Mouse (Mus musculus) ES-E14 (cell line): ENCODE measurements at regions not wholly inside any gene's neighbourhood (a gene's known extent, or its start where the extent isn't known, plus 50 kb on each side); places are given as distances from the start of the nearest gene placed in this dataset.
A peak's percentile ranks its signal among the peaks of the same experiment; 100 is the strongest.

Experiments used
- DNase-seq: peaks from one replicate; pipeline ENCODE4 v3.0.0-alpha.2; 2013; ENCODE audit warnings: low read depth, low spot score
- H3K27ac ChIP-seq: 2 replicates; pipeline ENCODE4 v1.5.1; 2012; ENCODE audit warnings: low read depth, mild to moderate bottlenecking, low read length, moderate library complexity, mixed read lengths; ENCODE audit not compliant: poor library complexity, insufficient read depth, severe bottlenecking
- H3K36me3 ChIP-seq: 2 replicates; pipeline ENCODE4 v1.6.1; 2012; ENCODE audit warnings: mild to moderate bottlenecking, low read length, moderate library complexity, mixed read lengths; ENCODE audit not compliant: control insufficient read depth, poor library complexity, insufficient read depth, severe bottlenecking
- H3K4me1 ChIP-seq, 2 experiments: fragments of 150-350 bp in 1 of 2; sonication (generic) in 1 of 2; 2 replicates each; pipeline ENCODE4 v1.6.1; 2012; ENCODE audit warnings: low read length in 2 of 2, mild to moderate bottlenecking in 1 of 2, mixed read lengths in 1 of 2; ENCODE audit not compliant: control insufficient read depth in 2 of 2, insufficient read depth in 2 of 2, poor library complexity in 1 of 2
- H3K4me3 ChIP-seq, 2 experiments: fragments of 150-350 bp in 1 of 2; sonication (generic) in 1 of 2; 2 replicates each; pipeline ENCODE4 v1.5.1; 2012; ENCODE audit warnings: low read length in 2 of 2, low read depth in 1 of 2, mild to moderate bottlenecking in 1 of 2, mixed read lengths in 1 of 2; ENCODE audit not compliant: insufficient read depth in 1 of 2, poor library complexity in 1 of 2, severe bottlenecking in 1 of 2
- H3K9ac ChIP-seq: 2 replicates; pipeline ENCODE4 v1.6.1; 2012; ENCODE audit warnings: low read depth, mild to moderate bottlenecking, low read length, mixed read lengths; ENCODE audit not compliant: poor library complexity, insufficient read depth, severe bottlenecking
- H3K9me3 ChIP-seq: fragments of 150-350 bp; sonication (generic); 2 replicates; pipeline ENCODE4 v1.6.1; 2012; ENCODE audit warnings: low read depth, mild to moderate bottlenecking, low read length; ENCODE audit not compliant: control insufficient read depth, insufficient read depth
- CHD2 ChIP-seq: IDR thresholded peaks from 2 replicates; pipeline ENCODE4 v1.6.1; 2014; ENCODE audit warnings: mild to moderate bottlenecking, low read depth, low read length, inconsistent platforms
- HCFC1 ChIP-seq: IDR thresholded peaks from 2 replicates; pipeline ENCODE4 v1.6.1; 2012; ENCODE audit warnings: low read length, inconsistent platforms, borderline replicate concordance; ENCODE audit not compliant: insufficient read depth
- MAFK ChIP-seq: IDR thresholded peaks from 2 replicates; pipeline ENCODE4 v1.6.1; 2014; ENCODE audit warnings: mild to moderate bottlenecking, low read depth, low read length, inconsistent platforms; ENCODE audit not compliant: insufficient read depth
- ZC3H11A ChIP-seq: IDR thresholded peaks from 2 replicates; pipeline ENCODE4 v1.6.1; 2012; ENCODE audit warnings: low read depth, mild to moderate bottlenecking, inconsistent platforms, low read length, borderline replicate concordance
- ZNF384 ChIP-seq: IDR thresholded peaks from 2 replicates; pipeline ENCODE4 v1.6.1; 2012; ENCODE audit warnings: low read depth, low read length, inconsistent platforms
- in situ Hi-C, 2 experiments: fragments of 600-800 bp; cut with MboI; formaldehyde crosslinking; loops; one replicate each; pipeline ENCODE4 v1.15.1; 2025; ENCODE audit warnings: low sequenced_read_pairs in 2 of 2, inconsistent platforms in 1 of 2; ENCODE audit not compliant: unreplicated experiment in 2 of 2

DNA sequence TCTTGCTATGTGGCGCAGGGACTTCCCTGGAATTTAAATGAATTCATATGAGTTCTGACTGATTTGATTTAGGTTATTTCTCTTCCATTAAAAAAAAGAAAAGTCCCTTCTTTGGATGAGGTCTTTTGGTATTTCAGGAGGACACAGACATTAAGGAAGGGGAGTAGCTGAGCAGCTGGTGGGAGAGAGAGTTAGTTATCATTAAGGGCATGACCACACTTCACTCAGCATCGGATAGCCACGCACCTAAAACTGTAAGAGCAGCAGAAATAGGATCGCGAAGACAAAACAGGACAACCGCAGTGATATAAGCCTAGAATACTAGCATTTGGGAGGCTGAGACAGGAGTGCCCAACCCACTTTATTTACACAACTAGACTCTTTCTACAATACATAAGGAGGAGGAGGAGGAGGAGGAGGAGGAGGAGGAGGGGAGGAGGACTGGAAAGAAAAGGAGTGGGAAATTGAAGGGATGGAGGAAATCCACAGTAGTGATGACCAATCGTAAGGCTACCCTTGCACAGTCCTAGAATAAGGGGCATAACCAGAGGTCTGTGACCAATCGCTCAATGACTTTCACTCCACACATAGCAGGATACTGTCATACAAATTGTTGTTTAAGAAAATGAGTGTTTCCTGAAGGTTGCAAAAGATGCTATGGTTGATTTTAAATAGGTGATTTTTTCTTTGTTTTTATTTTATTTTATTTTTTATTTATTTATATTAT is 241.5 kb downstream of the Lipi start:
- H3K9me3 ChIP-seq: no peaks in the 10 kb centered on the region
- H3K9ac ChIP-seq: no peak overlapping the region
- no peaks in the 10 kb centered on the region for H3K36me3 ChIP-seq
- no peaks in the 10 kb centered on the region for H3K4me1 ChIP-seq
- no peak overlapping the region for H3K27ac ChIP-seq
- no peak for DNase-seq
- H3K4me3 ChIP-seq: no peak overlapping the region
- no peak for TF ChIP-seq ZNF384
- TF ChIP-seq ZC3H11A: no peak
- no peak for TF ChIP-seq MAFK
- no peak for TF ChIP-seq CHD2
- TF ChIP-seq HCFC1: no peak
- in situ Hi-C loops: no loop called here

DNA sequence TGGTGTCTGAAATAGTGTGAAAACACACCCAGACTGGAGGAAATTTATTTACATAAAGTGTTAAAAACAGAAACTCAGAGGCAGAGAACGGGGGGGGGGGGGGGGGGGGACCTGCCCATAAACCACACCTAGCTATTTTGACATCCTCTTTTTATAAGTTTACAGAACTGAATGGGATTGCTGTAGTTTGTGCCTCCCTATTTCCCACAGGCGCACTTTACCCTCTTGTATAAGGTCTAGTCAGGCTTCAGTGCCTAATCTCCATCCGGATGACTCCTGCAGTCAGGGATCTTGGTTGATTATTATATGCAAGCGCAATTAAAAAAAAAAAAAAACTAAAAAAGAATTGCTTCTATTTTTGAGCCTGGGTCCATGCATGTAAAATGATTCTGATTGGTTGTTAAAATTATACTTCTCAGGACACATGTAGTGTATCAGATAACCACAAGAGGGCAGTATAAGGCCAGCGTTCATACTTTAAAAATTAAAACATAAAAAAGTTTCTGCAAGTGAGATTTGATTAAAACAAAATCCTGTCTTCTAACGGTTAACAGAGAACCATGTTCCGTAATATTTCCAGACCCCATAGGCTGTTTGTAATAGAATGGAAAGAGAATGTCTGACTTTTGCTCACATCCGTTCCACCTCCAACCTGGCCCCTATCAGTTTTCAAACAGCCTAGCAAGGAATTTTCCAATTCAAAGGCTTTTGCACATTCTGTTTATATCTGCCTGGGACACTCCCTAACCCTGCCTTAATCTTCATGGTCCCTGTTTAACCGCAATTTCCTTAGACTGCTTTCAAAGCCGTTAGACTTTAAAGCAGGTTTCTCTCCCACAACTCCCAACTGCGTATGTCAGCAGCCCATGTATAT is 242.6 kb downstream of the Lipi start:
- Histone ChIP-seq H3K27ac (no peak overlapping the region), H3K9ac (no peak overlapping the region), H3K36me3 (no peaks in the 10 kb centered on the region), H3K4me1 (no peaks in the 10 kb centered on the region), H3K4me3 (no peak overlapping the region), H3K9me3 (no peaks in the 10 kb centered on the region)
- TF ChIP-seq CHD2: no peak
- peak; percentile 21; the same call in 1 of the 2 replicates for TF ChIP-seq ZC3H11A
- no peak for DNase-seq
- in situ Hi-C loops: no loop called here

DNA sequence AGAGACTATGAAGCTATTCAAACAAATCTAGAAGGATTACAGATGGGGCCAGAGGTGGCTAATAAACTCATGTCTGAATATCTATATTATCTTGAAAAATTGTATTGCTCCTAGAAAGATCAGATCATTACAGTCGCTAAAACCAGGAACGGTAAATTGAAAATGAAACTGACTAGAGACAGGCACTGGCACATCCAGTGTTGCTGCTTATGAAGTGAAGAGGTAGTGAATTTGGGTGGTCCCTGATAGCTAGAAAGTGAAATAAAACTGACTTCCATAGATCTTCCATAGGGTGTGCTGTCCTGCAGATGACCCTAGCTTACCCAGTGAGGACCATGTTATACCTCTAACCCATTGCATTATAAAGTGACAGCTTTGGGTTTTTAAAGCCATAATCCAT is 251.6 kb downstream of the Lipi start:
- no peaks in the 10 kb centered on the region for H3K4me1 ChIP-seq
- no peak for DNase-seq
- TF ChIP-seq MAFK (no peak), CHD2 (no peak), HCFC1 (no peak), ZNF384 (no peak), ZC3H11A (no peak)

DNA sequence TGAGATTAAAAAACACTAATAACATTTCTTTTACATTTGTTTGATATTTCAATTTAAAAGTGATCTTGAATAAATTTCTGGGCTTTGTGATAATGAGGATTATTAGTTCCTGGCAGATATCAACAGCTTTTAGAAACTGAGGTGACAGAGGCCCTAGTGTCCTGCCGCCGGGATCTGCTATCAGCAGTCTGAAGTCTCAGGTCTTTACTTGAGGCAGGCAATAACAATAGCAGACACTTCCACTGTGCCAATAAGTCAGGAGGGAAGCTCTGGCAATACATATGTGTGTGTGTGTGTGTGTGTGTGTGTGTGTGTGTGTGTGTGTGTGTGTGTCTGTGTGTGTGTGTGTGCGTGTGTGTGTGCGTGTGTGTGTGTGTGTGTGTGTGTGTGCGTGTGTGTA is 252.1 kb downstream of the Lipi start:
- no peaks in the 10 kb centered on the region for H3K36me3 ChIP-seq
- H3K4me3 ChIP-seq: no peak overlapping the region
- H3K9ac ChIP-seq: no peak overlapping the region
- no peaks in the 10 kb centered on the region for H3K9me3 ChIP-seq
- in situ Hi-C loops: no loop called here
- no peak for DNase-seq
- TF ChIP-seq CHD2: no peak
- TF ChIP-seq ZNF384: no peak
- TF ChIP-seq ZC3H11A: no peak
- TF ChIP-seq MAFK: no peak
- TF ChIP-seq HCFC1: no peak
- no peaks in the 10 kb centered on the region for H3K4me1 ChIP-seq
- no peak overlapping the region for H3K27ac ChIP-seq

More for the DNA sequence above, 251.6 kb downstream of the Lipi start:
- Histone ChIP-seq H3K9ac (no peak overlapping the region), H3K4me3 (no peak overlapping the region), H3K27ac (no peak overlapping the region), H3K36me3 (no peaks in the 10 kb centered on the region), H3K9me3 (no peaks in the 10 kb centered on the region)
- in situ Hi-C loops: no loop called here
